Mouse (Mus musculus) bone marrow macrophage, adult 2 months (primary cell): ENCODE results near the gene Afmid.

ENCODE experiments used
- CTCF ChIP-seq: IDR thresholded peaks from 2 replicates; pipeline ENCODE4 v1.5.1; 2012; ENCODE audit warnings: low read depth, mild to moderate bottlenecking, low read length, moderate library complexity
- POLR2A ChIP-seq: IDR thresholded peaks from 2 replicates; pipeline ENCODE4 v1.6.1; 2012; ENCODE audit warnings: mild to moderate bottlenecking, low read depth, low read length, borderline replicate concordance

- TF ChIP-seq POLR2A (no peak), CTCF (no peak)
These were observed 16.1 kb upstream of the Afmid start, which contains the start of the genes Gm20708 and Syngr2 for GRCm38 (mm10) chr11:117809407-117810311.
